Mouse (Mus musculus): ENCODE results near the gene Pmf1.
"Not testable (repeated sequence)": the region's sequence is repeated elsewhere in the genome, so short reads cannot be mapped to it uniquely, and the experiment has no call there.

Gene Pmf1

GRCm38 (mm10) chr3:88395288-88395687, 14.8 kb downstream of the Pmf1 start:
- DNase-seq (ENCODE audit: low spot score), result no peak

GRCm38 (mm10) chr3:88393776-88394375, 16.3 kb downstream of the Pmf1 start:
- no peak for DNase-seq (ENCODE audit: low spot score)

GRCm38 (mm10) chr3:88384364-88384763, 25.8 kb downstream of the Pmf1 start, which contains the start of gene Bglap:
TSS of gene Bglap (minus strand) at chr3:88384464.
- DNase-seq (ENCODE audit: low spot score), result no peak

GRCm38 (mm10) chr3:88382383-88382782, 27.7 kb downstream of the Pmf1 start:
- not testable (repeated sequence) for DNase-seq (ENCODE audit: low spot score)

GRCm38 (mm10) chr3:88381389-88382315, 28.5 kb downstream of the Pmf1 start:
- DNase-seq (ENCODE audit: low spot score), result not testable (repeated sequence)

- peak; percentile 2 for DNase-seq (ENCODE audit: low spot score)
These were observed 31.5 kb downstream of the Pmf1 start, which contains the start of gene Bglap2 for GRCm38 (mm10) chr3:88378599-88378998. TSS of gene Bglap2 (minus strand) at chr3:88378699.

GRCm38 (mm10) chr3:88376644-88377043, 33.5 kb downstream of the Pmf1 start:
- DNase-seq (ENCODE audit: low spot score), result peak; percentile 1

GRCm38 (mm10) chr3:88375750-88376626, 34.1 kb downstream of the Pmf1 start:
- peak; percentile 24 for DNase-seq (ENCODE audit: low spot score)

GRCm38 (mm10) chr3:88372643-88373042, 37.5 kb downstream of the Pmf1 start, which contains the start of gene Bglap3:
TSS of gene Bglap3 (minus strand) at chr3:88372743.
- DNase-seq (ENCODE audit: low spot score), result not testable (repeated sequence)

- DNase-seq (ENCODE audit: low spot score), result peak; percentile 2
These were observed 41.6 kb downstream of the Pmf1 start for GRCm38 (mm10) chr3:88368511-88368910.

- not testable (repeated sequence) for DNase-seq (ENCODE audit: low spot score)
These were observed 42.6 kb downstream of the Pmf1 start for GRCm38 (mm10) chr3:88367517-88367916.

GRCm38 (mm10) chr3:88366830-88367428, 43.2 kb downstream of the Pmf1 start:
- peak; percentile 60 for DNase-seq (ENCODE audit: low spot score)

- DNase-seq (ENCODE audit: low spot score), result peak; percentile 5
These were observed 44.3 kb downstream of the Pmf1 start for GRCm38 (mm10) chr3:88365705-88366361.

- DNase-seq (ENCODE audit: low spot score), result peak; percentile 81
These were observed 45.8 kb downstream of the Pmf1 start, which contains the start of gene Paqr6 for GRCm38 (mm10) chr3:88364337-88364736. TSS of gene Paqr6 (plus strand) at chr3:88364584.

GRCm38 (mm10) chr3:88363700-88364099, 46.4 kb downstream of the Pmf1 start:
- no peak for DNase-seq (ENCODE audit: low spot score)

GRCm38 (mm10) chr3:88361612-88362313, 48.4 kb downstream of the Pmf1 start:
- no peak for DNase-seq (ENCODE audit: low spot score)

GRCm38 (mm10) chr3:88361096-88361495, 49.0 kb downstream of the Pmf1 start:
- DNase-seq (ENCODE audit: low spot score), result no peak

- no peak for DNase-seq (ENCODE audit: low spot score)
These were observed 50.1 kb downstream of the Pmf1 start for GRCm38 (mm10) chr3:88359989-88360388.

GRCm38 (mm10) chr3:88359584-88359983, 50.5 kb downstream of the Pmf1 start:
- DNase-seq (ENCODE audit: low spot score), result no peak

Data from ovary, postnatal 36 days (tissue).